Mouse (Mus musculus) megakaryocyte, embryonic 14.5 days (primary cell): ENCODE data around the gene Acbd7. TPM values are rescaled to one million over a fixed set of nuclear protein-coding genes. Genes with fewer than 3 reads are reported as not detected.

Experiments
- H3K27me3 ChIP-seq: replicated peaks from 2 replicates; pipeline ENCODE3; 2012; ENCODE audit warnings: inconsistent platforms
- H3K36me3 ChIP-seq: replicated peaks from 2 replicates; pipeline ENCODE3; 2012; ENCODE audit warnings: low read length, inconsistent platforms, mixed read lengths
- H3K4me1 ChIP-seq: 2 replicates; pipeline ENCODE4 v1.6.1; 2012; ENCODE audit warnings: inconsistent platforms
- H3K4me3 ChIP-seq: replicated peaks from 2 replicates; pipeline ENCODE3; 2012; ENCODE audit warnings: moderate library complexity, mild to moderate bottlenecking, inconsistent platforms
- H3K9me3 ChIP-seq: 2 replicates; pipeline ENCODE4 v1.6.1; 2012; ENCODE audit warnings: inconsistent platforms
- FLI1 ChIP-seq: IDR thresholded peaks from 2 replicates; pipeline ENCODE4 v1.6.1; 2012; ENCODE audit warnings: low read length, inconsistent platforms, mixed read lengths
- GATA1 ChIP-seq: IDR thresholded peaks from 3 replicates; pipeline ENCODE4 v1.6.1; 2012; ENCODE audit warnings: mixed read lengths, low read length, inconsistent platforms, borderline replicate concordance
- polyA plus RNA-seq: library from polyadenylated mRNA; stranded (reverse); fragments of >175 nt; gene quantifications from 2 replicates; pipeline ENCODE4 v1.2.3, GENCODE M21; 2012; ENCODE audit warnings: low replicate concordance; ENCODE audit not compliant: insufficient read depth

The Acbd7 gene
- not detected in 2 replicates for polyA plus RNA-seq

GRCm38 (mm10) chr2:3335611-3336301, at the start of gene Acbd7:
Gene Acbd7 (plus strand): TSS chr2:3336168.
- H3K4me1 ChIP-seq = peaks cover 37% of the 10 kb centered on the region
- TF ChIP-seq FLI1 = no peak
- TF ChIP-seq GATA1 = no peak
- H3K27me3 ChIP-seq = peaks cover 2% of the 10 kb centered on the region
- H3K4me3 ChIP-seq = peak within 1 kb of the TSS; percentile 92
- no peaks in the 10 kb centered on the region for H3K9me3 ChIP-seq
- H3K36me3 ChIP-seq = no peaks in the 10 kb centered on the region

GRCm38 (mm10) chr2:3286243-3286642, 49.7 kb upstream of the Acbd7 start:
- no peak overlapping the region for H3K4me3 ChIP-seq
- H3K4me1 ChIP-seq = peaks cover 47% of the 10 kb centered on the region
- H3K36me3 ChIP-seq = no peaks in the 10 kb centered on the region
- TF ChIP-seq FLI1 = no peak
- no peak for TF ChIP-seq GATA1
- H3K27me3 ChIP-seq = no peaks in the 10 kb centered on the region
- H3K9me3 ChIP-seq = no peaks in the 10 kb centered on the region

GRCm38 (mm10) chr2:3289581-3289980, 46.4 kb upstream of the Acbd7 start:
- TF ChIP-seq FLI1 = no peak
- no peak for TF ChIP-seq GATA1
- Histone ChIP-seq H3K4me1 (peaks cover 44% of the 10 kb centered on the region; the same call in 1 of the 2 replicates), H3K9me3 (no peaks in the 10 kb centered on the region), H3K36me3 (no peaks in the 10 kb centered on the region), H3K4me3 (no peak overlapping the region), H3K27me3 (no peaks in the 10 kb centered on the region)

- Histone ChIP-seq H3K4me3 (no peak overlapping the region), H3K9me3 (no peaks in the 10 kb centered on the region), H3K36me3 (no peaks in the 10 kb centered on the region), H3K4me1 (peaks cover 31% of the 10 kb centered on the region; the same call in 1 of the 2 replicates), H3K27me3 (no peaks in the 10 kb centered on the region)
- TF ChIP-seq FLI1 (no peak), GATA1 (no peak)
Measured at GRCm38 (mm10) chr2:3292170-3292569, 43.8 kb upstream of the Acbd7 start.

- no peaks in the 10 kb centered on the region for H3K27me3 ChIP-seq
- no peaks in the 10 kb centered on the region for H3K9me3 ChIP-seq
- TF ChIP-seq GATA1 (no peak), FLI1 (no peak)
- peaks cover 29% of the 10 kb centered on the region; the same call in 1 of the 2 replicates for H3K4me1 ChIP-seq
- H3K4me3 ChIP-seq = no peak overlapping the region
- no peaks in the 10 kb centered on the region for H3K36me3 ChIP-seq
Measured at GRCm38 (mm10) chr2:3295826-3296225, 40.1 kb upstream of the Acbd7 start.

GRCm38 (mm10) chr2:3305426-3306025, 30.4 kb upstream of the Acbd7 start:
- H3K4me3 ChIP-seq = no peak overlapping the region
- TF ChIP-seq GATA1 (no peak), FLI1 (no peak)

GRCm38 (mm10) chr2:3323132-3323531, 12.8 kb upstream of the Acbd7 start:
- no peaks in the 10 kb centered on the region for H3K27me3 ChIP-seq
- no peak overlapping the region for H3K4me3 ChIP-seq
- no peaks in the 10 kb centered on the region; the same call in 1 of the 2 replicates for H3K9me3 ChIP-seq
- TF ChIP-seq GATA1 (no peak), FLI1 (no peak)
- peaks cover 34% of the 10 kb centered on the region for H3K4me1 ChIP-seq
- H3K36me3 ChIP-seq = peaks cover 92% of the 10 kb centered on the region

More at GRCm38 (mm10) chr2:3305426-3306025, 30.4 kb upstream of the Acbd7 start:
- H3K4me1 ChIP-seq = peaks cover 9% of the 10 kb centered on the region
- peaks cover 47% of the 10 kb centered on the region for H3K36me3 ChIP-seq
- H3K27me3 ChIP-seq = no peaks in the 10 kb centered on the region
- peaks cover 5% of the 10 kb centered on the region; the same call in 1 of the 2 replicates for H3K9me3 ChIP-seq

GRCm38 (mm10) chr2:3324381-3325130, 11.4 kb upstream of the Acbd7 start:
- TF ChIP-seq GATA1 = no peak
- Histone ChIP-seq H3K27me3 (no peaks in the 10 kb centered on the region), H3K9me3 (no peaks in the 10 kb centered on the region; the same call in 1 of the 2 replicates), H3K4me1 (peaks cover 34% of the 10 kb centered on the region), H3K36me3 (peaks cover 92% of the 10 kb centered on the region), H3K4me3 (no peak overlapping the region)

- no peaks in the 10 kb centered on the region for H3K27me3 ChIP-seq
- H3K4me3 ChIP-seq = no peak overlapping the region
- H3K4me1 ChIP-seq = peaks cover 49% of the 10 kb centered on the region
- peaks cover 80% of the 10 kb centered on the region for H3K36me3 ChIP-seq
- TF ChIP-seq GATA1 = no peak
- no peak for TF ChIP-seq FLI1
- no peaks in the 10 kb centered on the region; the same call in 1 of the 2 replicates for H3K9me3 ChIP-seq
Measured at GRCm38 (mm10) chr2:3326547-3326946, 9.4 kb upstream of the Acbd7 start.

GRCm38 (mm10) chr2:3327351-3327750, 8.6 kb upstream of the Acbd7 start:
- TF ChIP-seq GATA1 (no peak), FLI1 (no peak)
- H3K36me3 ChIP-seq = peaks cover 74% of the 10 kb centered on the region

More at GRCm38 (mm10) chr2:3327351-3327750, 8.6 kb upstream of the Acbd7 start:
- H3K27me3 ChIP-seq = no peaks in the 10 kb centered on the region
- H3K4me3 ChIP-seq = no peak overlapping the region
- no peaks in the 10 kb centered on the region; the same call in 1 of the 2 replicates for H3K9me3 ChIP-seq
- peaks cover 52% of the 10 kb centered on the region for H3K4me1 ChIP-seq
